Mouse (Mus musculus) spleen, postnatal 0 days (tissue): ENCODE data around the gene Xpo1. TPM values are rescaled to one million over a fixed set of nuclear protein-coding genes. Genes with fewer than 3 reads are reported as not detected.

Source experiments
- polyA plus RNA-seq: library from polyadenylated mRNA; unstranded; fragments of >200 nt; fragmentation: Nextera tagmentation; extraction: Ambion mirVana; gene quantifications from 2 replicates; pipeline ENCODE4 v1.2.1, GENCODE M21; 2015

Xpo1 gene
- 39.6 and 39.8 TPM in 2 replicates for polyA plus RNA-seq

GRCm38 (mm10) chr11:23255427-23256193 lies at the start of gene Xpo1:
Gene Xpo1 (plus strand): TSS chr11:23256041.

GRCm38 (mm10) chr11:23306764-23307565 lies 51.1 kb downstream of the Xpo1 start, which contains the start of gene Usp34:
Gene Usp34 (plus strand): TSS chr11:23306895.

Other genes with a start within 250 kb of the Xpo1 start
- gene Fam161a, start 248.5 kb upstream of the Xpo1 start, polyA plus RNA-seq: 1.8 and 2.3 TPM in 2 replicates
- gene Usp34, start 50.9 kb downstream of the Xpo1 start, polyA plus RNA-seq: 13.6 and 16.5 TPM in 2 replicates
- 29.5 and 30.2 TPM in 2 replicates for gene Ahsa2, start 242.0 kb downstream of the Xpo1 start, polyA plus RNA-seq